Comparison of ENCODE assay signal across 9 mouse cellular contexts in genomic region chr10:43378279-43378678, GRCm38 (mm10).
DNase-seq lines count a peak whose midpoint lies in the region; ATAC-seq and TF ChIP-seq lines count a peak whose summit lies in the region.
"Had no signal": no experiment of that assay in that cellular context is flagged by ENCODE, and none has a peak within 500 bp of the region (broad histone marks: within the 10 kb centered on the region; RNA-seq: fewer than 3 reads in every experiment).

No protein-coding gene starts in this region.

- H3K27me3 ChIP-seq in limb, embryonic 11.5 days (ENCODE audit: control insufficient read depth, insufficient read depth, low read length): no peaks in the 10 kb centered on the region
- H3K27me3 ChIP-seq: heart, embryonic 15.5 days had no signal

- no peak overlapping the region for H3K9ac ChIP-seq in limb, embryonic 11.5 days (ENCODE audit: low read length)
- H3K9ac ChIP-seq: heart, embryonic 15.5 days had no signal

- intact Hi-C loops in left cerebral cortex, adult 2 months (cut with DNase I): loop anchor here (10.0 kb wide), 1 partner anchor 153 kb away; the partner anchor contains the start of gene Pdss2
- intact Hi-C loops in left cerebral cortex, postnatal 10 days (cut with DNase I): no loop called here

- 48% methylated on average over 5 of the region's 5 CpGs for WGBS in limb, embryonic 11.5 days

- H3K9me3 ChIP-seq in limb, embryonic 11.5 days (ENCODE audit: control insufficient read depth, low read length): no peaks in the 10 kb centered on the region
- H3K9me3 ChIP-seq: heart, embryonic 15.5 days had no signal

- H3K4me1 ChIP-seq in limb, embryonic 11.5 days (ENCODE audit: control insufficient read depth, insufficient read depth, low read length): no peaks in the 10 kb centered on the region
- H3K4me1 ChIP-seq: heart, embryonic 15.5 days had no signal

- H3K27ac ChIP-seq in left cerebral cortex, adult 2 months: no peak overlapping the region
- no peak overlapping the region for H3K27ac ChIP-seq in limb, embryonic 11.5 days (replicated peaks; ENCODE audit: low read depth, low read length)
- H3K27ac ChIP-seq: heart, embryonic 15.5 days had no signal

- no peak for ATAC-seq in limb, embryonic 11.5 days (ENCODE audit: insufficient number of reproducible peaks, low FRiP score, low TSS enrichment, low read depth)

- H3K4me2 ChIP-seq in limb, embryonic 11.5 days (ENCODE audit: low read depth, severe bottlenecking): no peak overlapping the region
- H3K4me2 ChIP-seq: heart, embryonic 15.5 days had no signal

- peak; percentile 60 for TF ChIP-seq CTCF in left cerebral cortex, adult 2 months (IDR thresholded peaks at IDR 0.05)

- peak; percentile 20 to 57 for DNase-seq in left cerebral cortex, adult 2 months (ENCODE audit: extremely low spot score in 1 of 2, low spot score in 2 of 2)
- DNase-seq in left cerebral cortex, postnatal 10 days (ENCODE audit: extremely low spot score in 1 of 2, low spot score in 2 of 2): no peak
- DNase-seq in Muller cell, postnatal 12 days (ENCODE audit: inconsistent ontology term): peak; percentile 14
- peak; percentile 42 for DNase-seq in cerebellum, adult 9-11 months
- peak; percentile 69 for DNase-seq in heart, postnatal 4 days
- peak; percentile 78 for DNase-seq in limb, embryonic 11.5 days (ENCODE audit: low spot score)
- DNase-seq in retina, embryonic 14.5 days (ENCODE audit: low spot score): peak; percentile 79
- DNase-seq in ovary, postnatal 10 days (ENCODE audit: low spot score): no peak

- H3K4me3 ChIP-seq in left cerebral cortex, adult 2 months: no peak overlapping the region
- H3K4me3 ChIP-seq in limb, embryonic 11.5 days (ENCODE audit: low read depth, low read length): no peak overlapping the region
- H3K4me3 ChIP-seq: heart, embryonic 15.5 days had no signal

- no peaks in the 10 kb centered on the region for H3K36me3 ChIP-seq in limb, embryonic 11.5 days (ENCODE audit: control insufficient read depth, insufficient read depth, low read length)
- H3K36me3 ChIP-seq: heart, embryonic 15.5 days had no signal

Comparison
In these comparisons a context has a peak if more than half of its experiments do, and no peak if none do; other contexts are left out.
1. DNase-seq: peak in left cerebral cortex, adult 2 months (2 of 2), Muller cell, postnatal 12 days (single experiment), cerebellum, adult 9-11 months (single experiment), heart, postnatal 4 days (single experiment), limb, embryonic 11.5 days (single experiment) and retina, embryonic 14.5 days (single experiment); none in left cerebral cortex, postnatal 10 days (0 of 2) and ovary, postnatal 10 days (single experiment).